Mouse (Mus musculus): Measurements from ENCODE around the gene Pdcl.

Gene Pdcl

DNA sequence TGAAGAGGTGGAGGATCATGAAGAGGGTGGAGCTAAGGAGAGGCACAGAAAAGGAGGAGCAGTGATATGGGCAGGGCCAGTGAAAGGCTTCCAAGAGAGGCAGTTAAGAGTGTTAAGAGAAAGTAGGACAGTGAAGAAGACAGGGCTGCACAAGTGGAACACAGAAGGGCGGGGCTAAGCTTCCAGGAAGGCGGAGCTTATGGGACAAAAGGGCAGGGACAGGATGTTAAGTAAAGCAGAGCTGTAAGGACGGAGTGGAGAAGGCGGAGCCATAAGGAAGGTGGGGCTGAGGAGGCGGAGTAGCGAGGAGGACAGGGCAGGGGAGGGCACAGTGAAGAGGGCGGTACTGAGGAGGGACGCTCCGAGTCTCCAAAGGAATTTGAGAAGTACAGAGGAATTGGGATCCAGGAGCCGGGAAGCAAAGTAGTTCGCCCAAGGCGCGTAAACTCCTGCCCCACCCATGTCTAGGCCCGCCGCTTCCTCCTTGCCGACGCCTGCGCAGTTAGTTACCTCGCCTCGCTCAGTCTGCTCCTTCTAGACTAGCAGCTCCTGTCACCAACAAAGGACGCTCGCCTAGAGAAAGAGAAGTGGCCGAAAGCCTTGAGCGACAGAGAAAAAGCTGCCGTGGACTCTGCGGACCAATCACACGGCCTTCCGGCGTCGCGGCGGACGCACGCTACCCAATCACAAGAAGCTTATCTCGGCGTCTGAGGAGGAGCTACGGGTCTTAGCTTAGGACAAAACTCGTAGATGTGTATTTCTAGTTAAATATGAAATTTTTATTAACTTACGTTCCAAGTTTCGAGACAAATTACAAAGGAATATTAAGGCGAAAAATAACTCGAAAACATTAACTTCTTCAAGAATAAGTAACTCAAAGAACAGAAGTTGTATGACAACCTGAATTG is at the start of gene Pdcl:
Gene Pdcl, minus strand, starts transcription at position 700 of the 908 bp plus-strand sequence.
- peak; percentile 97 for DNase-seq

DNA sequence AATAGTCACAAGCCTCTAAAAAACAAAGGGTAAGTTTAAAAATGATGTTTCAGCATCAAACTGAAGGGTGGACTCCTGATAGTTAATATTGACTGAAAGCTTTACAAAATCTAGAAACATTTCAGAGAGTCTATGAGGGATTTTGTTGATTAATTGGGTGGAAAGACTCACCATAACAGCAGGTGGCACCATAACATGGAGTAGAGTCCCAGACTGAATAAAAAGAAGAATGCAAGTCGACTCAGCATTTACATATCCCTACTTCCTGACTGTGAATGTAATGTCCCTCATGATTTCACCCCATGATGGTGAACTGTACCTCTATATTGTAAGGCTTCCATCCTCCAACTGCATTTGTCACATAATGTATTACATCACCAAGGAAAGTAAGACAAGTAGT is 36.4 kb upstream of the Pdcl start:
- no peak for DNase-seq

DNA sequence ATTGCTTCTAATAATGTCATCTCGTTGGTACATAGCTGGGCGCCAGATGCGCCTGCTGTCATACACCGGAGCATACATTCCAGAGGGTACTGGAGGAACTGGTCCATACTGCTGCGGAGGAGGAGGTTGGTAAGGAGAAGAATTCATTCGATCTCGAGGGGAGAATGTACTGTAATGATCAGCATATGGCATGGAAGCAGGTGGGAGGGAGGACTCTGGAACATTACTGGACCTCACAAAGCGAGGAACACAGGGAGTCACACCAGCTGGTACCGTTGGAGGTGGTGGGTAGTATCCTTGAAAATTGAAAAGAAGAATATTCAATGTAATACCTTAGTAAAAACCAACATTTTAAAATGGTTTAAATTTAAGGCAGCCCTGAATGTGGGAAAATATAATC is 23.8 kb upstream of the Pdcl start:
- DNase-seq, result no peak

DNA sequence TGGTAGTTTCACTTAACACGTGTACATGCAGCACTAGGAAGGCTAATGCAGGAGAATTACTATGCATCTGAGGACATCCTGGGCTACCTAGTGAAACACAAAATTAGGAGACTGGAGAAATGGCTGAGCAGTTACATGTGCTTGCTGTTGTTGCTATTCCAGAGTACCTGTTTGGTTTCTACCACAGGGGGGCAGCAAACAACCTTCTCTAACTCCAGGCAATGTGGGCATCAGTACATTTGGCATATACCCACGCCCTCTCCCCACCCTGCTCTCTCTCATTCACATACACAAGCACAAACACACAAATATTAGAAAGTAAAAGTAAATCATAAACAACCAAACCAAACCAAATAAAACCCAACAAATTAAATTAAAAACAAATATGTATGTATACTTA is 21.1 kb upstream of the Pdcl start:
- peak; percentile 69 for DNase-seq

DNA sequence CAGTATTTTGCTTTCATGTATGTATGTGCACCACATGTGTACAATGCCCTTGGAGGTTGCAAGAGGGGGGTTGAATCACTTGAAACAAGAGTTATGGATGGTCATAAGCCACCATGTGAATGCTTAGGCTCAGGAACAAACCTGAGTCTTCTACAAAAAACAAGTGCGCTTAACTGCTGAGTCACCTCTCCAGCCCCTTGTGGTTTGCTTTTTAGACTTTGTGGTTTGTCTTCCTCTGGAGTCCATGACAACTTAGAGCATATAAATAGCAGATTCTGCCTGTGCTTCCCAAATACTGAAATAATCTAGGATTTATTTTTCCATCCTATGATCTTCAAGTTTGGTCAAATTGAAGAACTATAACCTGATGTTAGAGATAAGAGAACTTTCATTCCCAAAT is 16.9 kb upstream of the Pdcl start:
- no peak for DNase-seq

DNA sequence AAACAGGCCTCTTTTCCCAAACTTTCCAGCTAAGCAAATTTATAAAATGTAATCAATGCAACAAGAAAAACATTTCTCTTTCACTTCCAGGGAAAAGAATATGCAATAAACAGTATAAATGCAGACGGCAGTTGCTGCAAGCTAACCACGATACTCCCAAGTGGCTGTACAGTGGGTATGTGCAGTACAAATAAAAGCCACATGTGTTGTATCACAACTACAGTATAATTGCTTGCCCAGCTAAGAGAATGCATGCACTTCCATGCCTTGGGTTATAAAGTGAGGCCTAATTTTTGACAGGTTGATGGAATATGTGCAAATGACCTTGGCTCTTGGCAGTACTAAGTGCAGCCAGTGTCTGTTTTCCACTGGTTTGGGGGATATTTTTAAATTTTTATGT is 11.5 kb upstream of the Pdcl start:
- DNase-seq, result no peak

DNA sequence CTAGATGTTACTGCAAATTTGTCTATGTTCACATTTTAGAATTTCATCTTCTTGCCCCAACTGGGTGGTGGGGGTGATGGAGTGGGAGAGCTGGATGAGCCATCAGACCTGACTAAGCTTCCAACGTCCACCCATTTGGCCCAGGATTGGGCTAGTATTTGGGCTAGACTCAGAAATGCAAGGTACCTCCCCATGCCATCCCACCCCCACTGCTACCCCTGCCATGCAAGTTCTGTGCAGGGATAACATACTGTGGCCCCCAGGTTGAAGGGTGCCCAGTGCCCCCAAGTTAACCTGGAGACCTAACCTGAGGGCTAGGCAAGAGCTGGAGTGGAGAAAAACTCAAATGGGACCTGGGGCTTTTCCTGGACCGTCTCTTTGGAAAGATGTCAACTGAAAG is 776 bp upstream of the Pdcl start:
- DNase-seq, result no peak

DNA sequence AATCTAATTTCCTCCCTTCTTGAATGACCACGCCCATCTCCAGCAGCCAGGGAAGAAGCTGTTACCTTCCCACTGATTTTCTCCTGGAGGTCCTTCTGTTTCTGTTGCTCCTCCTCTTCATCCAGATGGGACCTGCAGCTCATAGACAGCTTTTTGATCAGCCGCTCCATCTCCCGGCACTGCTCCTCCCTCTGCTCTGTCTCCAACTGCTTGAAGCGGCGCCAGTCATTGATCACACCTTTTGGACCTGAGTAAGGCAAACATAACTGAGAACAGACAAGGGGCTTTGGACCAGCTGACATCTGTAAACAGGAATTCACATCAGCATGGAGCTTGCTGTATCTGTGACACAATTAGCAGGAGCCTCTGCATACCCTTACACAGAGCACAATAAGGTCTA is 3.6 kb downstream of the Pdcl start:
- no peak for DNase-seq

DNA sequence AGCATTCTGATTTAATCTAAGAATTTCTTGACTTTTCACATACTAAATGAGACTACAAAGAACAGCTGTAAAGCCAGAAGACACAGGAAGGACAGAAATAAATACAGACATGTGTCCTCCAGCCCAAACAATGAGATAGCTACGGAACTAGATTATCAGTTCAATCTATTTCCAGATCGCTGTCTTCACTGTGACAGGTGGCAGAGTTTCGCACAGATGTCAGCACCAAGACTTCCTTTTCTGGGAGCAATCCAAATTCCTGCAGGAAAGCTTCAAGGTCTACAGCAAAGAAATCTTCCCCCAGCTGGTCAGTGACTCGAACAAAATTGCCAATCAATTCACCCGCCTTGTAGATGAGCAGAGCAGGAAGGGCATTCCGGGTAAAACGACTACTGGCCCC is 7.5 kb downstream of the Pdcl start:
- DNase-seq, result no peak

DNA sequence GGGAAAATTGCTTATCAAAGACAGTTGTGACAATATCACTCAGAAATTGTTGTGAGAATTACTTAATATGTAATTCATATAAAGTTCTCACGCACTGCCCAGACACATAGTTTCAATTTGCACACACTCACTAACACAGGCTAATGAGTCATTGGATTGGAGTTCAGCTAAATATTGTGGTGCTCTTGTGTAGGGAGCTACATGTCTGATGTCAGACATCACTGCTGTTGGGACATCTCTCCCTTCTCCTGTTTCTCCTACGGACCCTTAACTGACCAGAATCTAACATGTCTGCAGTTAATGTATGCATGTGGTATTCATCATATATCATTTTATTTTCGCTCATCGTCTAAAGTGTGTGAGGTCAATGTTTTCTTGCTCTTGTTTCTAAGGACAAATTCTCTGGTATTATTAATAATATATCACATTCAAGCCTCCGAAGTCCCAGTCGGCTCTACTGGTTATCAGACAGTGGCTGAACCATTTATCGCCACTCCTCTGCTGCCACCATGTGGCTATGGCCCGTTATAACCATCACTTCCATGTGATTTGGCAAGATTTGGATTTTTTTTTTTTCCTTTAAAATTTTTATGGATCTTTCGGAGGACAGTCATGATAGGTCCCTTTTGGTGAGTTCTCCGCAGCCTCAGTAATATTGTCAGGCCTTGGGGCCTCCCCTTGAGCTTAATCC is 20.5 kb downstream of the Pdcl start:
- DNase-seq, result peak; percentile 15

DNA sequence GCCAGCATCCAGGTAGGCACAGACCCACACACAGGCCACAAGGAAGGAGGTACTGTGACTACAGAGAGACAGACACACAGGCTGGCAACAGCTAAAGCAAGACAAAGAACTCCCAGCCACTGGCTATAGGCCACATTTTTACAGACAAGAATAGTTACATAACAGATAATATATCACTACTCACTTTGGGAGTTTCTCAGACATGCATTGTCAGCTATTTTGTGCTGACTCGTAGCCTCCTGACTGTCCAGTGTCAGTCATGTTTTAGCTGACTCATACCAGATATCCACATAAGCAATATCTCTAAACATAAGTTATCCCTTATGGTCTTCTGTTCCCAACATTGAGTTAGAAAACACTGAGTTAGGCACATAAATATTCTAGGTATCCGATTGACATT is 25.8 kb downstream of the Pdcl start:
- DNase-seq, result no peak

DNA sequence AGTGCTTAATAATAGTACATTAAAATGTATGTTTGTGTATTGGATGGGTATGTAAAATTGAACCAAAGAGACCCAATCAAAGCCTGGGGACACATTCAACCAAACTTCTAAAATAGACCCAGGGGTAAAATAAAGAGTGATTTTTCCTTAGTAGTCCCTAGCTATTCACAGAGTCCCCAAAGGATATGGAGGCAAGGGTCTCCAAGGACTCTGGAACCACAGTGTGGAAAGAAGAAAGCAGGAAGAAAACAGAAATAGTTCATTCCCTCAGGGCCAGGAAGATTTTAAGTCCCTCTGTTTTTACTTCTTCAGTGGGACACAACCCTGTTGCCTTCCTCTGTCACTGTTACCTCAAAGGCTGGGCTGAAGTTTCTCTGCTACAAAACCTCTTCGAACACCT is 32.9 kb downstream of the Pdcl start, which contains the start of gene Olfr368:
Gene Olfr368, plus strand, starts transcription at position 301 of the 400 bp plus-strand sequence.
- no peak for DNase-seq

All from thymus, postnatal 25 days (tissue).